Mouse (Mus musculus) right cerebral cortex, adult 18-20 months (tissue): ENCODE results near the gene Sipa1l1.

Experiments
- DNase-seq: peaks from one replicate; pipeline ENCODE4 v3.0.0; 2022; ENCODE audit warnings: mixed read lengths

Gene Sipa1l1

DNA sequence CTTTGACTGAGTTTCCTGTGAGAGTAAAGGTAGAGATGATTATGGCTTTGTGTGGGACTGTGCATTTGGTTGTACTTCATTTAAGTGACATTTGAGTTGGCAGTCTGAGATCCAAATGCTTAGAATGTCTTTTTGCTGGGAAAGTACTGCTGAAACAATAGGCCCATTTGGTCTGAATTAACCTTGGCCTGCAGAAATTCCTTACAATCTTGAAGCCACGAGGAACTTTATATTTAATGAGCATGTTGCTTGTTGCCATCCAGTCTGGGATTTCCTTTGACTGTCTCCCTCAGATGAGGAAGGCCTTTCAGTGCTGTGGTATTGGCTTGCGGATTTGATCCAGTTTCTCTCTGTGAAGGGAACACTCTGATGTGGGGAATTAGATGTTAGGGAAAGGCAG is 43.9 kb downstream of the Sipa1l1 start:
- no peak for DNase-seq

DNA sequence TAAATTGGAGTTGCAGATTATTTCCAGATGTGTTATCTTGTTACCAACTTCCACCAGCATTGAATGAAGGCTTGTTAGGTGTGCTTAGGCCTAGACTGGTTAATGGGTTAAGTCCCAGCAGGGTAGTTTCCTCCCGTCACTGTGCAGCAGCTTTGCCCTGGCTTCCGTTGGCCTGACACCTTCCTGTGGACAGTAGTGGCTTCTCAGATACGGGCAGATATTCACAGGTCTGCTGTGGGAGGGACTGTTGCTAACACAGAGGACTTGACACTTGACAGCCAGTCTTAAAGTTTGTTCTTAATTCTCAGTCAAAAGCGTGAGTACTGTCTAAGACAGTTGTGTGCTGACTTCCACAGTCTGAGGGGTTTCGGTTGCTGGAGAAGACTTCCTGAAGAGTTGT is 45.8 kb downstream of the Sipa1l1 start:
- no peak for DNase-seq

DNA sequence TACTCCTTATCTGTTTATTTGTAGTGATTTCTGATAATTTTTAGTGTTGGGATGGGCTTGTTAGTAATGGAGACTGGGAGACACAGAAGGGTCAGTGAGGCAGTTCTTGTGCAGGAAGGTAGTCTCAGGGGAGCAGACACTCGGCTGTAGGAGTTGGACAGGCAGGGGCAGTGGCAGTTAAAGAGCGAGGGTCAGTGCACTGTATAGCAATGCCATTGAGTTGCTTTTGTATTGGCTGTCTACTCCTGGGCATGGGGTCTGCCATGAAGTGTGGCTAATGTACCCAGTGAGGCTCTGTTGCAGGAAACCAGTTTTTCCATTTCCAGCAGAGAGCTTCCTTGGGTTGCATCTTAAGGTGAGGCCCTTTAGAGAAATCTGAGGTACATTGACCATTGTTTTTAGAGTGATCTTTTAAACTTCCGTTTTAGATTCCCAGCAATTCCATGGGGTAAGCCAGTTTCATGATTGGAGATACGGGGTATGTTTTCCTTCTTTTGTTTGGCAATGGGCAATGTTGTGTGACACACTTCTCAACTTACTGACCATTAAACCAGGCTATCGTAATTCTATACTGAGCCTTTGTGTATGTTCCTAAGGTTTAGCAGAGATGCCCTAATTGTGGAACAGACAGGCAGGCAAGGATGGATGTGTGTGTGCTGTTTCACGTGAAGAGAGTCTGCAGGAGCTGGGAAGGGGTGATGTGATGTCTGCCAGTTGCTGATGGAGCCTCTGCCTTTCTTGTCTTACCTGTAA is 47.9 kb downstream of the Sipa1l1 start:
- DNase-seq, result no peak

DNA sequence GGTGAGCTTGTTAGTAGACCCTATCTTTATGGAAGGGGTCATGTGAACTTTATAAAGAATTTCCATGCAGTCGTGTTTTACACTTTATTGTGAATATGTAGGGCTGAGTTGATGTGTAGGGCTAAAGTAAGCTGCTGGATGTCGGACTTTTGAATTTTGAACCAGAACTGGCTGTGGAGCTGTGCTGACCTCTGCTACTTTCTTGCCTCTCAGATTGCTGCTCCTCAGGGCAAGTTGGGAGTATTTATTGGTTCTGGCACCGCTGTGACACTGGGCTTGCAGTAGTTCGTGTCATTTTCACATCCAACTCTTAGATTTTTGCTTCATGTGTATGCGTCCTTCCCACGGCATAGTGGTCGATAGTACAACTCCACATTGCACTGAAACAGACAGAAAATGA is 49.1 kb downstream of the Sipa1l1 start:
- DNase-seq, result no peak

DNA sequence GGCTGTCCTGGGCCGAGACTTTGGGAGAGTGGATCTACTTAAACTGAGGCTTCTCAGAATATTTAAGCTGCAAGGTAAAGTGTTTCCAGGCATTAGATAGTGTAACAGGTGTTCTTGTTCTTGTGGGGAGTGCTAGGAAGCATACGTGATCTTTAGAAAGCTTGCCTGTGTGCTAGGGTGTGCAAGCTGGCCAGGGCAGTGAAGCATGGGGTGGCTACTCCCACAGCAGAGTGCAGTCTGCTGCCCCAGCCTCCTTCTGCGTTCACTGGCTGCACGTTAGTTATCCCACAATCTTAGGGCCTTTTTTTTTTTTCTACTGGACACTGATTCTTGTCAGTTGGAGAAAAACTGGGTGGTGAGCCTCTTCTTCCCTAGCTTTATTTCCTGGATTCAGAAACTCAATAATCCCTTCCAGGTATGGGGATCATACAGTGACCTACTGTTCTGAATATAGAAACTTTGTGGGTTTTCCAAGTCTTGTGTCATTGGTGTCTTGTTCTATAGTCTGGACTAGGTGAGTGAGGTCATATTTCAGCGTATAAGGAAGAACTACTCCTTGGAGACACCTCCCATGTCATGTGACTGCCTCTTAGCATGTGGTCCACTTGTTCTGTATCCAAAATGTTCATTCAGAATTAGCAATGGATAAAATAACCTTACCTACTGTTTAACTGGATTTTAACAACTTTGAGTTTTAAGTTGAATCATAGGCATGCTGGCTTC is 51.4 kb downstream of the Sipa1l1 start:
- DNase-seq, result no peak

DNA sequence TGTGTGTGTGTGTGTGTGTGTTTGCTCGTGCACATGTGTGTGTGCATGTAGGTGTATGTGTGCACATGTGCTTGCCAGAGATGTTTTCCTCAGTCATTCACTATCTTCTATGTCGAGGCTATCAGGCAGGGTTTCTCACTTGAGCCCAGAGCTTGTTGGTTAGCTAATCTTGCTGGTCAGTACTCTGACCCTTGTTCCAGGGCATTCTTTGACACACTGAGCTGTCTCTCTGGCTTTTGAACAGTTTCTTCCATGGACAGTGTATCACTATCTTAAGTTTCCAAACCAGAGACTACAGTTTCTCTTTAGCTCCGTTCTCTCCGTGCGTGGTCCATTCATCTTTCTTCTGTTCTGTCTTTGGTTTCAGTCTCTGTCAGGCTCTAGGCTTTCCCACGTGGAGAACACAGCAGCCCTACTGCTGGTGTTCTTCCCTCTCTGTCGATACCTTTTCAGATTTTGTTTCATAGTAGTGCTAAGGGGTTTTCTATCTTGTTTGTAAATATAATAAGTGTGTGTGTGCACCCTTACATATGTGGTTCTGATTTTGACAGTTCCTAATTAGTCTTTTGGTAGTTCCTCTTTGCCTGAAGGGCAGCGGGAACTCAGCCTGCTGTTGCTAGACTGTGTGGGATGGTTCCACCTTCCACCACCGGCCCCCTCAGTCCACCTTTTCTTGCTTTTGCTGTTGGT is 54.2 kb downstream of the Sipa1l1 start:
- no peak for DNase-seq

DNA sequence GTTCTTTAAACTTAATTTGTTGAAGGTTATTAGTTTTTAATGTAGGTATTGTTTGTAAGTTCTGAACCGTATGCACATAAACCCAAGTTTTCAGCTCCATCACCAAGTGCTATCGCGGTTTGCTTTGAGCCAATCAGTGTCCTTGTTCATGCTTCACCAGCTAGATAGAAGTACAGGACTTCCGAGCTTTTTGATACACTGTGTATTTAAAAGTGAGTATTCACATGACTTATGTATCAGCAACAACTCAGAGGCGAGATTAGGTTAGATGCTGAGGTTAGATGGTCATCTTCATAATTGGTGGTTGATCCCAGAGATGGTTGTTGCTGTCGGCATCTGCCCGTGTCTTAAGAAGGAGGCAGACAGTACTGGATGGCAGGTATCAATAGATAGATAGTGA is 55.7 kb downstream of the Sipa1l1 start:
- DNase-seq, result no peak

DNA sequence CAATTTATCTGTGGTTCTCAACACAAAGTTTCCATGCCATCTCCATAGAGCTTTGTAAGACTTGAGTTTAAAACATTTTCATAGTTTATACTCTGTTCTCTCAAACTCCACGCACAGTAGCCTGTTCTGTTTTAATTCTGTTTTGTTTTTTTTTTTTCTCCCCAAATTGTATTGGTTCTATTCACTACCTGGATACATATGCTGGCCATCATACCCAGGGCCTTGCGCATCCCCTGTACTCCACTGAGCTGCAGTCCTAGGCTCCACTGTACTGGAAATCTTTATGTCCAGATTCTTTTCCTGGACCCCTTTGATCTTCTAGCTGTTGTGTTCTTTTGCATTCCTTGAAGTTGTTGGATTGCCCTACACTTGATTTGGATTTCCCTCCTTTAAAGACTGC is 56.2 kb downstream of the Sipa1l1 start:
- DNase-seq, result no peak

DNA sequence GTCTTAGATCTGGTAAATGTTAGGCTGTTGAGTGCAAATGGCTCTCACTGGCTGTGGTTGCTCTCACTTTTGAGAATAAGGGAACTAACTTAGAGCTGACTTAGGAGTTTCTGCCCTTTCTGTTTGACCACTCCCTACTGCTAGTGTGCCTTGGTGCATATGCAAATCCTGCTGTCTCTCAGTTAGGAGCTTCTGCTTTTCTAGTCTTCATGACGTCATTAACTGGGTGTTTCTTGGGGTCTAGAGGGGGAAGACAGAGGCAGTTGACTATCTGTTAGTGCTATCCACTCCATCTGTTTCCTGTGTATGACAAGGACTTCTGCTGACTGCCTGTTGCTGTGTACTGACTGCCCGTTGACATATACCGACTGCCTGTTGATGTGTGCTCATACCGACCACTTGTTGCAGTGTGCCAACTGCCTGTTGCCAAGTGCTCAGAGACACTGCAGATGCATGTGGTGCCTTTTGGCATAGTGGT is 56.7 kb downstream of the Sipa1l1 start:
- no peak for DNase-seq

DNA sequence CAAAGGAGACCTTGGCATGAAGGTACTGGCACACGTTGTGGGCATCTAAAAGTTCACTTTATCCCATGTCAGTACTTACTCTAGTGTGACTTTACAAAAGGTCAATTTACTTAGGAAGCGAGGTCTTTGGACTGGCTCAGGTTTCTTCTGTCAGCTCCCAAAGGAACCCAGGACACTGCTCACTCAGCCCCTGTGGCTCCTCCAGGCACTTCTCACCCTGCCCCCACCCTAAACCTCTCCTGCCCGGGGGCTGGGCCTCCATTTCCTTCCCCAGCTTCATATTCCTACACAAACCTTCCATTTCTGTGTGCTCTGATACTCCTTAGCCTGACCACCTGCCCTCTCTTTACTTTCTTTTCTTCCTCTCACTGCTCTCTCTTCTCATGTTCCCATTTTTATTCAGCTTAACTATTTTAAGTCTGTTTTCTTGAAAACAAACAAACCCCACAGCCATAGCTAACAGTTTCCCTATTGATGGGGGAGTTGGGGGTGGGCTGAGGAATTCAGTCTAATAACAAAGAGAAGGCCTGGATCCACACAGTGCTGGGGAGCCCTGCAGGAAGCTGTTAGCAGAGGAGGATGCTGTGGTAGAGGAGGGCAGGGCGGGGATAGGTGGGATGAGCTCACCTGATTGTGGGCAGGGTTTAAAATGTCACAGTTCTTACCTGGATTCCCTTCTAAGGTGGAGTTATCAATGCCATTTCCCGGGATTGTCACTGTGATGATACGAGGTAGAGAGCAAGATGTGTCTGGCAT is 57.4 kb downstream of the Sipa1l1 start:
- no peak for DNase-seq

DNA sequence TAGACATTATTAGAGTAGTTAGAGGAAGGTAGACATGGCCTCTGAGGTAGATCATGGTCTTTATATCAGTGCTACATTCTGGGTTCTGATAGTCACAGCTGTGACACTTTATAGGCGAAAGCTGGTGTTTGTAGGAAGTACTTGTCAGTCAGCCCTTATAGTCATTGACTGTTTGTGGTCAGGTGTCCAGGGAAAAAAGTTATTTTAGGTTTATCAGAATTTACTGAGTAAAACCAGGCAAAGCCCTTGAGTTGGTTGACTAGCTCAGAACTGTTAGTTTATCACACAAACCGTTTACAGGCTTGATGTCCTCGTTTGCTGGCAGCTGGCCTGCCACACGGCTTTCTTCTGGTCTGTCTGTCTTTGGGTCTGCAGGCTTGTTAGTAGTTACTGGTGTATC is 61.0 kb downstream of the Sipa1l1 start:
- no peak for DNase-seq

DNA sequence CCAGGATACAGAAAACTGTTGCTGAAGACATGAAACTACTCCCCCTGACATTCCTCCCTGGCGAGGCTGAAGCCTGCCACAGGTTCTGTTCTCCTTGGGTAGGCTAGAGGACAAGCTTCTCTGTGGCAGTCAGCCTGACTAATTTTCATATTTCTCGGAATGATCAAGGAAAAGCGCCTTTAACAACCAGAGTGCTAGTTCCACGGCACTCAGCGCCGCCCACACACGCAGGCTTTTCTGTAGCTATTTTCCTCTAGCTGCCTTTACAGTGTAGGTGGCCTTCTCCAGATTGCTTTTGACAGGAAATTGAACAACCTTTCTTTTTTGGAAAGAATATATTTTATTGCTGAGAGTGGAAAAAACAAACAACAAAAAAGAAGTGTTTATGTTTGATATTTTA is 62.1 kb downstream of the Sipa1l1 start:
- DNase-seq, result peak; percentile 91

DNA sequence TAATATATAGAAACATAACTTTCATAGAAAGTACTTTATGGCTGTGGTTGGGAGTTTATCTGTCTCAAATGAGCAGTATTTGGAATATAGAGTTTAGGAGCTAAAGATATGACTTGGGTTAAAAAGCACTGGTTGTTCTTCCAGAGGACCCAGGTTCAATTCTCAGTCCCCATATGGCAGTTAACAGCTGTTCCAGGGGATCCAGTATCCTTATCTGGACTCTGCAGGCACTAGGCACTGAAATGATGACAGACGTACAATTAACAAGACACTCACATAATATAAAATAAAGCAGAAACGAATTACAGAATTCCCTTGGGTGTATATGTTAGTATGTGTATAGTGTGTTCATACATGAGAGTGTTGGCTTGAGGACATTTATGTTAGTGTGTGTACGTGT is 64.1 kb downstream of the Sipa1l1 start:
- no peak for DNase-seq

DNA sequence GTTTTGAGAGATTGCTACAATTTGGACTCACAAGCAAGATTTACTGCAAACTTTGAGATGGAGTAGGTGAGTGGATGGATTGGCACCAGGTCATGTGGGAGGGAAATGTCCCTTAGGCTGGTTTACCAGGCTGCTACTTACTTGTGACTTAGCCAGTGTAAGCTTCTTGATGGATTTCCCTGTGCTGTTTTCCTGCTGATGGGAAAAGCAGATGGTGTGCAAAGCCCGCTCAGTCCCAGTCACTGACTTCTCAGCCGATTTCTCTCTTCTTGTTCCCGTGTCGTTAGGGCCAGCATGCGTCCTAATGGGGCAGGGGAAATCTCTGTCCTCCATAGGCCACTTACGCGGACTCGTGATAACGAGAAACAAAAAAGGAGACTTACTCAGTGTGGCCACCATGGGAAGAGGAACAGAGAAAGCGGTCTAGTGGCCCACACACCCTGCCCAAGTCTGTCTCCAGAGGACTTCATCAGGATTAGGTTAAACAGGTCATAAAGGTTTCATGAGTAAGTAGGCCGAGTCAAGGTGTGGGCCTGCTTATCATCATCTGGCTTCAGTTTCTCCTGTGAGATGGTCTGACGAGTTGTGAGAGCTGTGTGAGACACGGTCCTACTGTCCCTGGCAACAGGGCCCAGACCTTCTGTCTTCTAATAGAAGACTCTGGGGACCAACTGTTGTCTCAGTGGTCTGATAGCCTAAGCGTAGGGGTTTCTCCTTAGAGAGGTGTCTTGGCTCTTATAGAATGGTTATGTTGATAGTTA is 65.5 kb downstream of the Sipa1l1 start:
- no peak for DNase-seq

DNA sequence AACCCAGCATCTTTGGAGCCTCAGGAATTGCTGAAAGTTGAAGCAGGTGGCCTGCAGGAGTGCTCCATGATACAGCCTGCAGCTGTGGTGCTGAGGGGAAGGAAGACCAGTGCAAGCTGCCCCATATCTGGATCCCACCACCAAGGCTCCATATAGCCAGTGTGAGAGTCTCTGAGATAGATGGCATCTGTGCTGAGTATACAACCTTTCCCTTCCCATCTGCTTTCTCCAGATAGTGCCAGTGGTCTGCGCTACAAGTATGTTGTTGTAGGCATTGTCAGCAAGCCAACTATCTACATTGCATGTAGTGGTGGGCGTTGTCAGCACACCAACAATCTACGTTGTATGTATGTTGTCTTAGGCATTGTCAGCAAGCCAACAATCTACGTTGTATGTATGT is 68.0 kb downstream of the Sipa1l1 start:
- no peak for DNase-seq

DNA sequence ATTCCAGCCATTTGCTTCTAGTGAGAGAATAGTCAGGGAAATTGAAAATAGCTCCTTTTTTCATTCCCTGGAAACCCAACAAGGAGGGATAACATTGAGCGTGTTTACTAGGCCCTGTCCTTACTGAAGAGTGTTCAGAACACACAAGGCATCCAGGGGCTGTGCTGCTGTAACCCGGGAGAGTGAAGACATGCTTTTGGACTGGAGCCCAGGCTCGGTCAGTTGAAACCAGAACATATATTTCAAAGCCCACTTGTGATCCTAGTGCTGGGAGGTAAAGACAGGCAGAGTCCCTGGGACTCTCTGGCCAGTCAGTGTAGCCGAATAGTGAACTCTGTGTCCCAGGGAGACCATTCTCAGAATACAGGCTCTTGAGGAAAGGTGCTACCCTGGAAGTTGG is 68.8 kb downstream of the Sipa1l1 start:
- no peak for DNase-seq

DNA sequence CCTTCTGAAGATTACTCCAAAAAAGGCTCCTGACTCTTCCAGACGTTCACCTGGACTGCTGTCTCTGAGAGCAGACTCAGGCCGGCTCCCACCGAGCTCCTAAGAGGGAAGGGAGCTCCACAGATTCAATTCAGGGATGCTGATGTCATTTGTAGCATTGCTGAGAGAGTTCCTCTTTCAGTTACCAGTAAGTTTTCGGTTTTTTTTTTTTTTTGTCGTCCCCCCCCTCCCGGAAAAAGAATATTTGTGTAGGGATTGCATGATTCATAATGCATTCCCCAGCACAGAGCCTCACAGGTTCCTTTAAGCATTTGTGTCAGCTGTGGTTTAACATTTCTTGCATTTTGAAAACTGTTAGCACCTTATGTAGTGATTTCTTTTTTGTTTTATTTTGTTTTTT is 71.6 kb downstream of the Sipa1l1 start:
- no peak for DNase-seq

DNA sequence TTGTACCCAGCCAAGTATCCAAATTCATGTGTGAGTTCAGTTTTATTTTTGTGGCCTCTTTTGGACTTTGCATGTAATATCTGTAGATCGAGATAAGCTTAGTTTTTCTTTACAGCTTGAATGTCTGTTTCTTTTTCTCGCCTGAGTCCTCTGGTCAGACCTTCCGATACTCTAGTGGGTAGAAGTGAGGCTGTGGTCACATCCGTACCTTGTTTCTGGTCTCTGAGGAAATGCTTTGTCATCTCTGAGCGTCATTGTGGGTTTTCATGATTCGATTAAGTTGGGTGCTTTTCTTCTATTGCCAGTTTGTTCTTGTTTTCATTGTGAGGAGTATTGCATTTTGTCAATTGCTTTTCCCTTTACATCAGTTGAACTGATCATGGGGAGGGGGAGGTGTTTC is 76.1 kb downstream of the Sipa1l1 start:
- no peak for DNase-seq

DNA sequence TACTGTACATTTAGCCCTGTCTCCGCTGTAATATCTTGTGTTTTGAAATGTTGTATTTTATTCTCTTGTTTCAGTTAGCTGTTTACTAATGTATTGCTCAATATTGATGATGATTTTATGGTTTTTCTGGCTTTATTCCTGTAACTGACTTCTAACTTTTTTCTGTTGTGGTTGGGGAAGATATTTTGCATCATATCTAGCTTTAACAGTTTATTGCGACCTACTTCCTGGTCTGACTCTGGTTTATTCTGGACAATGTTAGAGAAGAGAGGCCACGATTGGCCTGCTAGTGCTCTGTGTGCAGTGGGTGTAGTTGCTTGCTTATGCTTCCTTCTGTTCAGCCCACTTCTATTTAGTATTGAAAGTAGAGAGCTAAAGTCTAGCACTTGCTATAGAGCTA is 77.3 kb downstream of the Sipa1l1 start:
- no peak for DNase-seq

DNA sequence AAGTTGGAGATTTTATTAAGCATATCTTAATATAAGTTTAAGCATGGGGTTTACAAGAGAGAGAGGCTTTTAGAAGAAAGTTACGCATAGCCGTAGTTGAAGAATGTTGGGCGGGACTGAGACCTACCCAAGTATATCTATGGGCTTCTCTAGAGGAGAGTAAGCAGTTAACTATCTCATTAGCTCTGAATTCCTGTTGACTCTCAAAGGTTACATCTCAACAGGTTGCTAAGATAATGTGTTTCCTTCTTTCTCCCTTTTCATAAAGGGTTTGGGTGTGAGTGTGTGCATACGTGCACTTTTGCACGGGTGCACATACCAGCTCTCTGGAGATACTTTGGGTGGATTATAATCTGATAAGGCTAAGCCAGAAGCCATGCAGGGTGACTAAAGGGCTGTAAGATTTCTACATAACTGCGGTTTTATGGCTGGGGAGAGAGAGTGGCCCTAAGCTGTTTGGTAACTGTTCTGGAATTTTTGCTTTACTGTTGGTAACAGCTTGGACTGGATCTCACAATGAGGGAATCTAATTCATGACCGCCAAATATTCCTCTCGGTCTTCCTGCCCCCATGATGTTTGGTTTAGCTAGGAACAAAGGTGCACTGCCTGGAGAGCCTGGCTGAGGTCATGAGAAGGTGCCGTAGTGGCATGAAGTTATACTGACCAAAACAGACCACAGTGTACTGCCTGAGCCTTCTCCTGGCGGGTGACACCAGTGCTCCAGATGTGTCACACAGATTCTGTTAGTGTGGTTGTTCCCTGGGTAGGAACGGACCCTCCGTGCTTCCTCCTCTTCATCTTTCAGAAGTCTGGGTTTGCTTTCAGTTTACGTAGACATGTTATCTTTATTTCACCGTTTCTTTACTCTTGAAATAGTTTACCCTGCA is 78.5 kb downstream of the Sipa1l1 start:
- DNase-seq, result no peak

DNA sequence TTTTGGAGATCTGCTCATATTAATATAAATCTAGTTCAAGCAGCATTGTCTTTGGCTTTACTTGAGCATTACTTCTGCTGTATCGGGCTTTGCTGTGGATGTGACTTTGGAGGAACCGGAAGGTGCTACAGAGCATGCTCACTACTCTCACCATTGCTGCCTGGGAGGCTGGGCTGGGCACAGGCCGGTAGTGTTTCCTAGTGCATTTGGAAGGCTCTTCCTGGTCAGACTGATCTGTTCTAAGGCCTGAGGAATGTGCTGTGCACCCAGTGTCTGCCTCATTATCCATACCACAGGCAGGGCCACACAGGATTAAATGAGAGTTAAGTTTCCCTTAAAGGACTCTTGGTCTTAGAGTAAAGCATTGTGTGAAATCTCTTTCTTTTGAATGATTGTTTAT is 79.4 kb downstream of the Sipa1l1 start:
- no peak for DNase-seq
